Mouse (Mus musculus): ENCODE results near the gene Bves. TPM values are rescaled to one million over a fixed set of nuclear protein-coding genes. Genes with fewer than 3 reads are reported as not detected.

Bves gene
- not detected for total RNA-seq (2023)

GRCm38 (mm10) chr10:45335434-45336422 is at the start of gene Bves:
Gene Bves (plus strand): TSS chr10:45335772.

Other genes starting within 250 kb of the Bves start
- gene Popdc3, start 157.7 kb upstream of the Bves start, total RNA-seq (2023): not detected
- not detected for gene Lin28b, start 150.6 kb downstream of the Bves start, total RNA-seq (2023)
- gene Hace1, start 242.1 kb downstream of the Bves start, total RNA-seq (2023): 10 to 100 TPM; 11.0 to 16.4 TPM

All from neutrophil, adult 59 days (primary cell).